In genomic region chr2:105122216-105122615, GRCm38 (mm10) we compare ENCODE assay signal across 24 mouse cellular contexts. TPM values are rescaled to one million over a fixed set of nuclear protein-coding genes. Genes with fewer than 3 reads are reported as not detected.
DNase-seq lines count a peak whose midpoint lies in the region; ATAC-seq and TF ChIP-seq lines count a peak whose summit lies in the region.
"Had no signal": no experiment of that assay in that cellular context is flagged by ENCODE, and none has a peak within 500 bp of the region (broad histone marks: within the 10 kb centered on the region; RNA-seq: fewer than 3 reads in every experiment).

No protein-coding gene starts in this region.

- peak overlapping the region; percentile 32; the same call in 1 of the 2 replicates for H3K9ac ChIP-seq in kidney, embryonic 14.5 days (ENCODE audit: low read depth, low read length)
- H3K9ac ChIP-seq in midbrain, embryonic 14.5 days (replicated peaks; ENCODE audit: low read length) = no peak overlapping the region
- no peak overlapping the region for H3K9ac ChIP-seq in midbrain, embryonic 16.5 days (ENCODE audit: low read depth, low read length)
- H3K9ac ChIP-seq: limb, embryonic 15.5 days had no signal

- H3K4me1 ChIP-seq in kidney, embryonic 14.5 days (ENCODE audit: control insufficient read depth, insufficient read depth, low read length) = peaks cover 18% of the 10 kb centered on the region
- H3K4me1 ChIP-seq in midbrain, embryonic 14.5 days (ENCODE audit: control insufficient read depth, insufficient read depth, low read length) = no peaks in the 10 kb centered on the region
- peaks cover 2% of the 10 kb centered on the region; the same call in 1 of the 2 replicates for H3K4me1 ChIP-seq in midbrain, embryonic 16.5 days (ENCODE audit: control insufficient read depth, insufficient read depth, low read length)
- H3K4me1 ChIP-seq in embryonic facial prominence, embryonic 10.5 days = peaks cover 25% of the 10 kb centered on the region
- no peaks in the 10 kb centered on the region for H3K4me1 ChIP-seq in cerebellum, adult 2 months (ENCODE audit: control insufficient read depth, insufficient read depth, low read length)

- WGBS in kidney, embryonic 14.5 days = 7% methylated on average over 8 of the region's 8 CpGs
- WGBS in midbrain, embryonic 14.5 days = 2% methylated on average over 8 of the region's 8 CpGs
- WGBS in midbrain, embryonic 16.5 days = 2% methylated on average over 8 of the region's 8 CpGs
- under 1% methylated on average over 8 of the region's 8 CpGs for WGBS in embryonic facial prominence, embryonic 10.5 days
- WGBS in cerebellum, adult 2 months = 13% methylated on average over 8 of the region's 8 CpGs

- TF ChIP-seq POLR2A in cerebellum, adult 2 months (IDR thresholded peaks at IDR 0.05; ENCODE audit: borderline replicate concordance, insufficient read depth, low read length) = no peak

- no peak overlapping the region for H3K27ac ChIP-seq in kidney, embryonic 14.5 days (ENCODE audit: low read depth, low read length)
- H3K27ac ChIP-seq in midbrain, embryonic 14.5 days (replicated peaks; ENCODE audit: low read depth, low read length) = no peak overlapping the region
- H3K27ac ChIP-seq in midbrain, embryonic 16.5 days (ENCODE audit: low read length) = no peak overlapping the region
- no peak overlapping the region for H3K27ac ChIP-seq in embryonic facial prominence, embryonic 10.5 days (replicated peaks)
- no peak overlapping the region for H3K27ac ChIP-seq in cerebellum, adult 2 months (ENCODE audit: insufficient read depth, low read length)
- H3K27ac ChIP-seq: limb, embryonic 15.5 days had no signal

- DNase-seq in kidney, adult 8-10 months = no peak
- no peak for DNase-seq in midbrain, embryonic 14.5 days
- DNase-seq in embryonic facial prominence, embryonic 10.5 days (ENCODE audit: low spot score) = peak; percentile 51
- DNase-seq in cerebellum, adult 2 months = no peak
- DNase-seq: adrenal gland, postnatal 36 days; cerebellum, adult 8-10 months; kidney, postnatal 36 days; layer of hippocampus, adult 9-11 months; lung, adult 18-20 months; right cerebral cortex, adult 18-20 months; thymus, adult 2 months had no signal

- H3K4me2 ChIP-seq in kidney, embryonic 14.5 days (replicated peaks; ENCODE audit: low read depth, low read length) = peak overlapping the region; percentile 19
- no peak overlapping the region for H3K4me2 ChIP-seq in midbrain, embryonic 14.5 days (ENCODE audit: low read length)
- H3K4me2 ChIP-seq in midbrain, embryonic 16.5 days (ENCODE audit: low read length) = no peak overlapping the region

- H3K4me3 ChIP-seq in kidney, embryonic 14.5 days (ENCODE audit: low read length) = no peak overlapping the region
- H3K4me3 ChIP-seq in midbrain, embryonic 14.5 days (replicated peaks; ENCODE audit: low read depth, low read length) = no peak overlapping the region
- no peak overlapping the region for H3K4me3 ChIP-seq in midbrain, embryonic 16.5 days (ENCODE audit: low read depth, low read length)
- H3K4me3 ChIP-seq in embryonic facial prominence, embryonic 10.5 days = no peak overlapping the region
- H3K4me3 ChIP-seq in cerebellum, adult 2 months (replicated peaks; ENCODE audit: insufficient read depth, low read depth, low read length) = no peak overlapping the region

- H3K9me3 ChIP-seq in kidney, embryonic 14.5 days (ENCODE audit: control insufficient read depth, low read length) = no peaks in the 10 kb centered on the region
- H3K9me3 ChIP-seq in midbrain, embryonic 14.5 days (ENCODE audit: control insufficient read depth, low read length) = no peaks in the 10 kb centered on the region
- H3K9me3 ChIP-seq in midbrain, embryonic 16.5 days (replicated peaks; ENCODE audit: control insufficient read depth, low read length, poor library complexity, severe bottlenecking) = no peaks in the 10 kb centered on the region
- H3K9me3 ChIP-seq in embryonic facial prominence, embryonic 10.5 days = no peaks in the 10 kb centered on the region
- H3K9me3 ChIP-seq: limb, embryonic 15.5 days had no signal

- peaks cover 16% of the 10 kb centered on the region; the same call in 1 of the 2 replicates for H3K27me3 ChIP-seq in kidney, embryonic 14.5 days (ENCODE audit: control insufficient read depth, insufficient read depth, low read length)
- H3K27me3 ChIP-seq in midbrain, embryonic 14.5 days (ENCODE audit: control insufficient read depth, insufficient read depth, low read length) = peaks cover 90% of the 10 kb centered on the region
- H3K27me3 ChIP-seq in midbrain, embryonic 16.5 days (ENCODE audit: control insufficient read depth, insufficient read depth, low read depth, low read length) = peaks cover 85% of the 10 kb centered on the region
- H3K27me3 ChIP-seq in embryonic facial prominence, embryonic 10.5 days (replicated peaks; ENCODE audit: low read depth, poor library complexity, severe bottlenecking) = peaks cover 99% of the 10 kb centered on the region
- peaks cover 18% of the 10 kb centered on the region; the same call in 1 of the 2 replicates for H3K27me3 ChIP-seq in cerebellum, adult 2 months (ENCODE audit: control insufficient read depth, insufficient read depth, low read length)
- H3K27me3 ChIP-seq: Patski had no signal

- H3K36me3 ChIP-seq in kidney, embryonic 14.5 days (ENCODE audit: control insufficient read depth, insufficient read depth, low read length) = no peaks in the 10 kb centered on the region
- H3K36me3 ChIP-seq in midbrain, embryonic 14.5 days (ENCODE audit: control insufficient read depth, insufficient read depth, low read length) = no peaks in the 10 kb centered on the region
- H3K36me3 ChIP-seq in midbrain, embryonic 16.5 days (ENCODE audit: control insufficient read depth, insufficient read depth, low read length) = no peaks in the 10 kb centered on the region
- no peaks in the 10 kb centered on the region for H3K36me3 ChIP-seq in embryonic facial prominence, embryonic 10.5 days (replicated peaks)
- H3K36me3 ChIP-seq: limb, embryonic 15.5 days had no signal

- no peak for ATAC-seq in kidney, embryonic 14.5 days (ENCODE audit: low FRiP score, low TSS enrichment)
- 0 out of 2 replicates have a peak, but pooled peaks have one; percentile 6 for ATAC-seq in midbrain, embryonic 14.5 days (ENCODE audit: low FRiP score, low TSS enrichment)
- no peak for ATAC-seq in midbrain, embryonic 16.5 days
- ATAC-seq in CD4-positive, CD25-positive, alpha-beta regulatory T cell, adult 4 months = no peak
- ATAC-seq: forebrain, embryonic 14.5 days; Patski had no signal

- TF ChIP-seq CTCF in cerebellum, adult 2 months (IDR thresholded peaks at IDR 0.05; ENCODE audit: borderline replicate concordance, insufficient read depth, low read depth, low read length) = no peak

RNA-seq across cellular contexts. Expression of gene Wt1, which starts 4.1 kb away (rescaled TPM):
- 108 and 164 TPM in 2 replicates for polyA plus RNA-seq in kidney, embryonic 14.5 days (2014; fragmentation: Nextera tagmentation; extraction: Ambion mirVana)
- not detected in 2 replicates for polyA plus RNA-seq in midbrain, embryonic 14.5 days (2014; fragmentation: Nextera tagmentation; extraction: Ambion mirVana)
- 0.13 and 0.22 TPM in 2 replicates for polyA plus RNA-seq in midbrain, embryonic 16.5 days (2015; fragmentation: Nextera tagmentation; extraction: Ambion mirVana)
- 0.25 and 0.44 TPM in 2 replicates for polyA plus RNA-seq in embryonic facial prominence, embryonic 10.5 days (2016; fragmentation: Nextera tagmentation; extraction: Ambion mirVana)
- polyA plus RNA-seq in CD4-positive, CD25-positive, alpha-beta regulatory T cell, adult 4 months (2017; shearing (Covaris generic)) = not detected
- 0.08 TPM in 1 of 2 replicates, not detected in the other for polyA plus RNA-seq in cerebellum, adult 2 months (2012; rRNA removed)
- polyA plus RNA-seq: C2C12; forebrain, embryonic 14.5 days had no signal

RNA-seq across cellular contexts. Expression of gene Gm11060, which starts 30.4 kb away (rescaled TPM):
- not detected in 2 replicates for polyA plus RNA-seq in kidney, embryonic 14.5 days (2014; fragmentation: Nextera tagmentation; extraction: Ambion mirVana)
- polyA plus RNA-seq in midbrain, embryonic 14.5 days (2014; fragmentation: Nextera tagmentation; extraction: Ambion mirVana) = not detected in 2 replicates
- polyA plus RNA-seq in midbrain, embryonic 16.5 days (2015; fragmentation: Nextera tagmentation; extraction: Ambion mirVana) = not detected in 2 replicates
- polyA plus RNA-seq in embryonic facial prominence, embryonic 10.5 days (2016; fragmentation: Nextera tagmentation; extraction: Ambion mirVana) = not detected in 2 replicates
- polyA plus RNA-seq in CD4-positive, CD25-positive, alpha-beta regulatory T cell, adult 4 months (2017; shearing (Covaris generic)) = not detected
- polyA plus RNA-seq in cerebellum, adult 2 months (2012; rRNA removed) = not detected in 2 replicates
- polyA plus RNA-seq: C2C12; cortical plate, adult 2 months; forebrain, embryonic 14.5 days; gonadal fat pad, adult 2 months; heart, embryonic 14.5 days; intestine, embryonic 14.5 days; limb, embryonic 15.5 days; Patski; small intestine, adult 2 months; thymus, adult 2 months; urinary bladder, adult 2 months had no signal

Comparison
In these comparisons a context has a peak if more than half of its experiments do, and no peak if none do; other contexts are left out.
1. RNA of gene Wt1, which starts 4.1 kb away (polyA plus RNA-seq): 108 to 164 TPM in kidney, embryonic 14.5 days; 0.25 to 0.44 TPM in embryonic facial prominence, embryonic 10.5 days, 0.13 to 0.22 TPM in midbrain, embryonic 16.5 days, not detected in midbrain, embryonic 14.5 days, not detected in CD4-positive, CD25-positive, alpha-beta regulatory T cell, adult 4 months and 0.08 TPM in cerebellum, adult 2 months; every median in the first group is over 10 times any median in the second.